Mouse (Mus musculus) hindbrain, postnatal 0 days (tissue): ENCODE measurements around the gene Gm9857. TPM values are rescaled to one million over a fixed set of nuclear protein-coding genes. Genes with fewer than 3 reads are reported as not detected.

Experiments
- ATAC-seq: fragments of 200-750 bp; cut with Nextera tagmentation; 2 replicates; pipeline ENCODE4 v1.8.0; 2017; ENCODE audit warnings: mild to moderate bottlenecking, moderate TSS enrichment, moderate library complexity
- DNase-seq: peaks from one replicate; pipeline ENCODE4 v3.0.0-alpha.2; 2015; ENCODE audit warnings: low spot score
- H3K27ac ChIP-seq: fragments of 300-500 bp; sonication (generic); 2 replicates; pipeline ENCODE4 v1.5.1; 2014; ENCODE audit warnings: mild to moderate bottlenecking
- H3K27me3 ChIP-seq: fragments of 300-500 bp; sonication (generic); 2 replicates; pipeline ENCODE4 v1.6.1; 2014; ENCODE audit warnings: low read length, mixed read lengths; ENCODE audit not compliant: insufficient read depth
- H3K36me3 ChIP-seq: fragments of 300-500 bp; sonication (generic); 2 replicates; pipeline ENCODE4 v1.6.1; 2014; ENCODE audit warnings: low read length, mixed read lengths; ENCODE audit not compliant: insufficient read depth
- H3K4me1 ChIP-seq: fragments of 300-500 bp; sonication (generic); 2 replicates; pipeline ENCODE4 v1.6.1; 2014; ENCODE audit warnings: antibody characterized with exemption, low read length, mixed read lengths; ENCODE audit not compliant: insufficient read depth
- H3K4me2 ChIP-seq: fragments of 300-500 bp; sonication (generic); 2 replicates; pipeline ENCODE4 v1.6.1; 2014; ENCODE audit warnings: low read depth, mild to moderate bottlenecking, low read length, moderate library complexity, mixed read lengths
- H3K4me3 ChIP-seq: fragments of 300-500 bp; sonication (generic); 2 replicates; pipeline ENCODE4 v1.5.1; 2014; ENCODE audit warnings: low read length
- H3K9ac ChIP-seq: fragments of 300-500 bp; sonication (generic); replicated peaks from 2 replicates; pipeline ENCODE4 v1.6.1; 2014; ENCODE audit warnings: mild to moderate bottlenecking, low read length, moderate library complexity, mixed read lengths
- H3K9me3 ChIP-seq: fragments of 300-500 bp; sonication (generic); 2 replicates; pipeline ENCODE4 v1.6.1; 2016; ENCODE audit warnings: low read length, mixed read lengths
- CTCF ChIP-seq: IDR thresholded peaks from 2 replicates; pipeline ENCODE4 v1.5.1; 2016; ENCODE audit warnings: antibody characterized with exemption, control low read depth, low read depth
- WGBS: fragments of 180-500 bp; shearing (Covaris S2); extraction: QIAGEN DNeasy Blood & Tissue Kit; methylation state at CpG from one replicate; pipeline ENCODE4 v1.1.7; 2014; 5-methylcytosine and 5-hydroxymethylcytosine counted together
- polyA plus RNA-seq: library from polyadenylated mRNA; unstranded; fragments of >200 nt; fragmentation: Nextera tagmentation; extraction: Ambion mirVana; gene quantifications from 2 replicates; pipeline ENCODE4 v1.2.1, GENCODE M21; 2015
- total RNA-seq: library from RNA; depleted of rRNA; stranded (reverse); fragments of >200 nt; gene quantifications from 2 replicates; pipeline ENCODE4 v1.2.3, GENCODE M21; 2014

Gene Gm9857
- total and polyA plus RNA-seq, 2 experiments from 2014 or later = 0.54 TPM; not detected in 1

- ATAC-seq = no peak
- WGBS = 94% methylated on average over 6 of the region's 6 CpGs
- no peaks in the 10 kb centered on the region for H3K9me3 ChIP-seq
Observed at GRCm38 (mm10) chr3:108933557-108933956, 6.7 kb downstream of the Gm9857 start.

DNA sequence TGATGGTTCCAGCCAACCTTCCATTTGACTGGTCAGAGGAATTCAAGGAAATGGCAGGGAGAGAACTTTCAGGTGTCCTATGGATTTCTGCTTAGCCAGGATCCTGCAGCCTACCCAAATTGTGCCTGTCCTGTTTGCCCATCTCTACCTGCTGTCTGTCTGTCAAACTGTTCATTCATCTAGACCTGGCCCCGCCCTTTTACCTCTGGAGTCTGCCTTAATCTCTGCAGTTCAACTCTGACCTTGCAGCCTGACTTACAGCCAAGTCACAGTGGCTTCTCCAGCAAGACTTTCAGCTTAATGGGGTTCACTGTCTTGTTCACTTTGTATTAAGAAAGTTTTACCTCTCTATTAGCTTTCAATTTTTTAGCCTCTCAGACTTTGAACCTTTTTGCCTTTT lies 13.9 kb downstream of the Gm9857 start:
- Histone ChIP-seq H3K9ac (no peak overlapping the region), H3K36me3 (no peaks in the 10 kb centered on the region), H3K4me1 (no peaks in the 10 kb centered on the region), H3K9me3 (no peaks in the 10 kb centered on the region), H3K27me3 (no peaks in the 10 kb centered on the region), H3K27ac (no peak overlapping the region), H3K4me2 (no peak overlapping the region), H3K4me3 (no peak overlapping the region)
- DNase-seq (no peak), ATAC-seq (no peak)
- WGBS = 67% methylated on average over 1 of the region's 1 CpGs
- TF ChIP-seq CTCF = no peak

More at GRCm38 (mm10) chr3:108933557-108933956, 6.7 kb downstream of the Gm9857 start:
- H3K4me3 ChIP-seq = no peak overlapping the region
- no peak for DNase-seq
- no peak overlapping the region for H3K4me2 ChIP-seq
- no peaks in the 10 kb centered on the region for H3K36me3 ChIP-seq
- no peaks in the 10 kb centered on the region for H3K4me1 ChIP-seq
- no peak for TF ChIP-seq CTCF
- H3K9ac ChIP-seq = no peak overlapping the region
- H3K27ac ChIP-seq = no peak overlapping the region
- H3K27me3 ChIP-seq = no peaks in the 10 kb centered on the region

DNA sequence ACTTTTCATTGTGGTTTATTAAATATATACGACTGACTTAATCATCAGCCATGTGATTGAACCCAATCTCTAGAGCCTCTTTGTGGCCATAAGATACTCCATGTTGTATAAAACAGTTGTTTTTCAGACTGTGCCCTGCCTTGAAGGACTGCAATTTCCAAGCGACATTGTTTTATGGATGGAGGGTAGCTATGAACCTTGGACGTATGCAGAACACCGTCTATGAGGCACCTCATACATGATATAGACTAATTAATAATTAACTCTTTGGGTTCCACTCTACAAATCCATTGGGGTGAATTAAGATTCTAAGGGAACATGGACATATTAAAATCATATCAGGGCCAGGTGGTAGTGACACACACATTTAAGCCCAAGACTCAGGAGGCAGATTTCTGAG lies 14.6 kb downstream of the Gm9857 start:
- TF ChIP-seq CTCF = no peak
- Histone ChIP-seq H3K9me3 (no peaks in the 10 kb centered on the region), H3K27me3 (no peaks in the 10 kb centered on the region), H3K9ac (no peak overlapping the region), H3K36me3 (no peaks in the 10 kb centered on the region), H3K27ac (no peak overlapping the region), H3K4me2 (no peak overlapping the region), H3K4me3 (no peak overlapping the region), H3K4me1 (no peaks in the 10 kb centered on the region)
- DNase-seq (no peak), ATAC-seq (no peak)
- 88% methylated on average over 4 of the region's 4 CpGs for WGBS

DNA sequence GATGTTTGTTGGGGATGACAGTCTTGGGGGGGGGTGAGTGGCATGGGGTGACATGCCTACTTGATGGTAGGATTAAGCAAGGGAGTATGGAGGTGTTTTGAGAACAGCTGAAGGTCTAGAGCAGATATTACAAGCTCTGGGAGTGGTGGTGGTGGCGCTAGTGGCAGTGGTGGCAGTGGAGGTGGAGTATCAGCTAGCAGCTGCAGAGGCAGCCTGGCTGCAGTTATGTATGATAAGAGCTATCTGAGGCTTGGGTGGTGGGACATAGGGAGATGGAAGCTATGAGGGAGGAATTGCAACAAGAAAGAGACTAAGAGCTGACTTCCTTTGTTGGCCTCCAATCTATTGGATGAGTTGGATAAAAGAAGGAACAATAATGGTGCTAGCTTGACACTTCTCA lies 18.4 kb downstream of the Gm9857 start:
- Histone ChIP-seq H3K4me1 (no peaks in the 10 kb centered on the region), H3K27ac (no peak overlapping the region), H3K36me3 (no peaks in the 10 kb centered on the region), H3K4me3 (no peak overlapping the region), H3K9me3 (no peaks in the 10 kb centered on the region), H3K9ac (no peak overlapping the region), H3K27me3 (no peaks in the 10 kb centered on the region), H3K4me2 (no peak overlapping the region)
- no peak for TF ChIP-seq CTCF
- DNase-seq = no peak
- WGBS = 90% methylated on average over 1 of the region's 1 CpGs
- ATAC-seq = no peak

DNA sequence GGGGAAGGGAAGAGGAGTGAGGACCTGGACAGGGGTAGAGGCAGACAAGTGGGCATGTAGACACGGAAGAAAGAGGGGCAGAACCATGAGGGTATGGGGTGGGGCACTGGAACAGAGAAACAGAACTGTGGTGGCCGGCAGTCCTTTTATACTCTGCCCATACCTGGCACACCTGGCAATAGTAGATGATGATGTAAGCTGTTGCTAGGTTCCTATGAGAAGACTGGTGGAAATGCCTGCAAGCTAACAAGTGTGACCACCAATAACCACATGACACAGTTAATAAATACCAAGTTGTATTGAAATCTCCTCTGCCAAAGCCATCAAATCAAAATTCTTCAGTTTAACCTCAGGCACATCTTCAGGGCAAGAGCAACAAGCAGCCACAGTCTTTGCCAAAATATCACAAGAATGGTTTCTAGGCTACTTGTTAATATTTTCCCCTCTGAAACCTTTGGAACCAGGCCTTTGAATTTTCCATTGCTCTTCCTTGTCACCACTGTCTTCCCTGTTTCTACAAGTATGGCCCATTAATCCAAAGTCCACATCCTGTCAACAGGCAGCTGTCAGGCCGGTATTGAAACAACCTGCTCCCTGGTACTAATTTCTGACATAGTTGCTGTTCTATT lies 19.7 kb downstream of the Gm9857 start:
- ATAC-seq (no peak), DNase-seq (no peak)
- 95% methylated on average over 3 of the region's 3 CpGs for WGBS
- Histone ChIP-seq H3K27ac (no peak overlapping the region), H3K4me2 (no peak overlapping the region), H3K9me3 (no peaks in the 10 kb centered on the region), H3K4me1 (no peaks in the 10 kb centered on the region), H3K9ac (no peak overlapping the region), H3K36me3 (no peaks in the 10 kb centered on the region), H3K4me3 (no peak overlapping the region), H3K27me3 (no peaks in the 10 kb centered on the region)
- no peak for TF ChIP-seq CTCF

- Histone ChIP-seq H3K4me1 (no peaks in the 10 kb centered on the region), H3K27me3 (no peaks in the 10 kb centered on the region), H3K36me3 (no peaks in the 10 kb centered on the region), H3K27ac (no peak overlapping the region), H3K9ac (no peak overlapping the region), H3K9me3 (no peaks in the 10 kb centered on the region), H3K4me3 (no peak overlapping the region), H3K4me2 (no peak overlapping the region)
- 98% methylated on average over 1 of the region's 1 CpGs for WGBS
- DNase-seq = no peak
- no peak for TF ChIP-seq CTCF
- no peak for ATAC-seq
Observed at GRCm38 (mm10) chr3:108918852-108919251, 21.4 kb downstream of the Gm9857 start.

GRCm38 (mm10) chr3:108917986-108918385 lies 22.3 kb downstream of the Gm9857 start:
- Histone ChIP-seq H3K27ac (no peak overlapping the region), H3K36me3 (no peaks in the 10 kb centered on the region), H3K9ac (no peak overlapping the region), H3K4me1 (no peaks in the 10 kb centered on the region), H3K27me3 (no peaks in the 10 kb centered on the region), H3K9me3 (no peaks in the 10 kb centered on the region), H3K4me2 (no peak overlapping the region), H3K4me3 (no peak overlapping the region)
- 71% methylated on average over 3 of the region's 3 CpGs for WGBS
- no peak for TF ChIP-seq CTCF
- no peak for ATAC-seq
- no peak for DNase-seq
